Mouse (Mus musculus): ENCODE measurements around the gene Limd2. TPM values are rescaled to one million over a fixed set of nuclear protein-coding genes. Genes with fewer than 3 reads are reported as not detected.
"Not testable (repeated sequence)": the region's sequence is repeated elsewhere in the genome, so short reads cannot be mapped to it uniquely, and the experiment has no call there.

Limd2 gene
- polyA plus RNA-seq (2015; fragmentation: Nextera tagmentation; extraction: Ambion mirVana) = 211 TPM in 2 replicates

GRCm38 (mm10) chr11:106160841-106161721 lies at the start of gene Limd2, which contains the start of gene Gm10840:
Limd2 (minus strand) TSS chr11:106160860.
Gm10840 (plus strand) TSS chr11:106160850.
- H3K36me3 ChIP-seq = peaks cover 54% of the 10 kb centered on the region
- H3K4me2 ChIP-seq (replicated peaks) = peak within 1 kb of the TSS; percentile 96
- H3K27me3 ChIP-seq = no peaks in the 10 kb centered on the region
- no peaks in the 10 kb centered on the region for H3K9me3 ChIP-seq
- H3K9ac ChIP-seq (replicated peaks) = peak within 1 kb of the TSS; percentile 96
- H3K4me1 ChIP-seq (replicated peaks) = peaks cover 48% of the 10 kb centered on the region
- H3K27ac ChIP-seq = peak within 1 kb of the TSS; percentile 98
- ATAC-seq = peak; percentile 54
- peak within 1 kb of the TSS; percentile 83 for H3K4me3 ChIP-seq (replicated peaks)
- WGBS = 24% methylated on average over 22 of the region's 22 CpGs

GRCm38 (mm10) chr11:106202123-106202465 lies 41.4 kb upstream of the Limd2 start, which contains the start of gene Strada:
Strada (minus strand) TSS chr11:106202168.
- Histone ChIP-seq H3K4me1 (replicated peaks) (no peaks in the 10 kb centered on the region), H3K4me3 (replicated peaks) (no peak within 1 kb of the TSS), H3K9ac (replicated peaks) (no peak within 1 kb of the TSS), H3K27me3 (no peaks in the 10 kb centered on the region), H3K4me2 (replicated peaks) (no peak within 1 kb of the TSS), H3K9me3 (no peaks in the 10 kb centered on the region), H3K36me3 (peaks cover 86% of the 10 kb centered on the region), H3K27ac (no peak within 1 kb of the TSS)
- WGBS = 91% methylated on average over 5 of the region's 5 CpGs
- no peak for ATAC-seq

- Histone ChIP-seq H3K9me3 (no peaks in the 10 kb centered on the region), H3K27ac (no peak overlapping the region), H3K36me3 (peaks cover 86% of the 10 kb centered on the region), H3K9ac (replicated peaks) (no peak overlapping the region), H3K4me2 (replicated peaks) (no peak overlapping the region), H3K27me3 (no peaks in the 10 kb centered on the region), H3K4me1 (replicated peaks) (no peaks in the 10 kb centered on the region), H3K4me3 (replicated peaks) (no peak overlapping the region)
- ATAC-seq = no peak
- 93% methylated on average over 19 of the region's 19 CpGs for WGBS
Measured at GRCm38 (mm10) chr11:106201337-106202122, 40.9 kb upstream of the Limd2 start.

DNA sequence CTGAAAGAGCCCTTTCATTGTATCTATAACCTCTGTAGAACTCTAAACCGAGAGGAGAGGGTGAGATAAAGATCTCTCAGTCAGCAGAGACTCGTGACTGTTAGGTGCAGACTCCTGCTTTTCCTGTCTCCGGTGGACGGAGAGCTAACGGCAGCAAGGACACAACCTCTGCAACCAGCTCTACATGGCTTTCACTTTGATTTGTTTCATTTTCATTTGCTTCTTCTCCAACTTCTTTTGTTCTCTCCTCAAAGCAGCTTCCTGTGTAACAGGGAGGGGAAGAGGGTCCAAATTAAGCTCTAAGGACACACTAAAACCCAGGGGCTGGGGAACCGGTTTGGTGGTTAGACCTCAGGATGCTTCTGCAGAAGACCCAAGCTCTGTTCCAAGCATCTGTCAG lies 40.1 kb upstream of the Limd2 start:
- Histone ChIP-seq H3K4me3 (replicated peaks) (no peak overlapping the region), H3K9me3 (no peaks in the 10 kb centered on the region), H3K4me2 (replicated peaks) (no peak overlapping the region), H3K27me3 (no peaks in the 10 kb centered on the region), H3K27ac (no peak overlapping the region), H3K36me3 (peaks cover 84% of the 10 kb centered on the region), H3K9ac (replicated peaks) (no peak overlapping the region), H3K4me1 (replicated peaks) (no peaks in the 10 kb centered on the region)
- ATAC-seq = no peak
- WGBS = 90% methylated on average over 6 of the region's 6 CpGs

GRCm38 (mm10) chr11:106199997-106200396 lies 39.3 kb upstream of the Limd2 start:
- H3K27me3 ChIP-seq; ATAC-seq; H3K4me1 ChIP-seq (replicated peaks); H3K9me3 ChIP-seq; H3K27ac ChIP-seq; H3K4me3 ChIP-seq (replicated peaks); H3K9ac ChIP-seq (replicated peaks); H3K4me2 ChIP-seq (replicated peaks): not testable (repeated sequence)
- peaks cover 76% of the 10 kb centered on the region for H3K36me3 ChIP-seq
- WGBS = 97% methylated on average over 7 of the region's 7 CpGs

GRCm38 (mm10) chr11:106198277-106198676 lies 37.6 kb upstream of the Limd2 start:
- no peak for ATAC-seq
- 91% methylated on average over 4 of the region's 4 CpGs for WGBS
- peaks cover 61% of the 10 kb centered on the region for H3K36me3 ChIP-seq

GRCm38 (mm10) chr11:106195341-106195740 lies 34.7 kb upstream of the Limd2 start:
- Histone ChIP-seq H3K27me3 (no peaks in the 10 kb centered on the region), H3K9ac (replicated peaks) (no peak overlapping the region), H3K36me3 (peaks cover 34% of the 10 kb centered on the region), H3K27ac (no peak overlapping the region), H3K4me1 (replicated peaks) (peaks cover 15% of the 10 kb centered on the region), H3K4me3 (replicated peaks) (no peak overlapping the region), H3K4me2 (replicated peaks) (no peak overlapping the region), H3K9me3 (no peaks in the 10 kb centered on the region)
- no peak for ATAC-seq

More at GRCm38 (mm10) chr11:106198277-106198676, 37.6 kb upstream of the Limd2 start:
- Histone ChIP-seq H3K9ac (replicated peaks) (no peak overlapping the region), H3K4me1 (replicated peaks) (peaks cover 4% of the 10 kb centered on the region), H3K4me3 (replicated peaks) (no peak overlapping the region), H3K27me3 (no peaks in the 10 kb centered on the region), H3K9me3 (no peaks in the 10 kb centered on the region), H3K27ac (no peak overlapping the region), H3K4me2 (replicated peaks) (no peak overlapping the region)

GRCm38 (mm10) chr11:106194891-106195290 lies 34.2 kb upstream of the Limd2 start:
- Histone ChIP-seq H3K9ac (replicated peaks) (no peak overlapping the region), H3K4me3 (replicated peaks) (no peak overlapping the region), H3K27me3 (no peaks in the 10 kb centered on the region), H3K4me2 (replicated peaks) (no peak overlapping the region), H3K9me3 (no peaks in the 10 kb centered on the region), H3K36me3 (peaks cover 30% of the 10 kb centered on the region), H3K4me1 (replicated peaks) (peaks cover 15% of the 10 kb centered on the region), H3K27ac (no peak overlapping the region)
- WGBS = 93% methylated on average over 7 of the region's 7 CpGs
- no peak for ATAC-seq

DNA sequence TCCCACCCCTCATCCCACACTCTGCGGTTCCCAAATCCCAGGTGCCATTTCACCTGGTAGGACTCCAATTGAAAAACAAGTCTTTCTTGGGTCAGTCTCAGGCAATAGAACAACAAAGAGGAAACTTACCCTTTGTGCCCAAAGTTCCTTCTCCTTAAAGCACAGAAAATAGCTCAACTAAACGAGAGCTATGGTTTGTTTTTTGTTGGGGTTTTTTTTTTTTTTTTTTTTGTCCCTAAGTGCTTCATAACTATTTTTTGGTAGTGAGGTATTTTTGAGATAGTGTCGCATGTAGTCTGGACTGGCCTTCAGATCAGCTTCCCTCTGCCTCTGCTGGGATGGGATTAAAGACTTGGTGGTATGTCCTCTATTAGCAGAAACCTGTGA lies 33.5 kb upstream of the Limd2 start:
- WGBS = 45% methylated on average over 3 of the region's 3 CpGs
- H3K4me2 ChIP-seq (replicated peaks) = peak overlapping the region; percentile 75
- no peak for ATAC-seq
- H3K27ac ChIP-seq = peak overlapping the region; percentile 87
- no peaks in the 10 kb centered on the region for H3K27me3 ChIP-seq
- peaks cover 15% of the 10 kb centered on the region for H3K4me1 ChIP-seq (replicated peaks)
- peak overlapping the region; percentile 79 for H3K4me3 ChIP-seq (replicated peaks)
- no peaks in the 10 kb centered on the region for H3K9me3 ChIP-seq
- H3K36me3 ChIP-seq = peaks cover 25% of the 10 kb centered on the region
- H3K9ac ChIP-seq (replicated peaks) = peak overlapping the region; percentile 75

DNA sequence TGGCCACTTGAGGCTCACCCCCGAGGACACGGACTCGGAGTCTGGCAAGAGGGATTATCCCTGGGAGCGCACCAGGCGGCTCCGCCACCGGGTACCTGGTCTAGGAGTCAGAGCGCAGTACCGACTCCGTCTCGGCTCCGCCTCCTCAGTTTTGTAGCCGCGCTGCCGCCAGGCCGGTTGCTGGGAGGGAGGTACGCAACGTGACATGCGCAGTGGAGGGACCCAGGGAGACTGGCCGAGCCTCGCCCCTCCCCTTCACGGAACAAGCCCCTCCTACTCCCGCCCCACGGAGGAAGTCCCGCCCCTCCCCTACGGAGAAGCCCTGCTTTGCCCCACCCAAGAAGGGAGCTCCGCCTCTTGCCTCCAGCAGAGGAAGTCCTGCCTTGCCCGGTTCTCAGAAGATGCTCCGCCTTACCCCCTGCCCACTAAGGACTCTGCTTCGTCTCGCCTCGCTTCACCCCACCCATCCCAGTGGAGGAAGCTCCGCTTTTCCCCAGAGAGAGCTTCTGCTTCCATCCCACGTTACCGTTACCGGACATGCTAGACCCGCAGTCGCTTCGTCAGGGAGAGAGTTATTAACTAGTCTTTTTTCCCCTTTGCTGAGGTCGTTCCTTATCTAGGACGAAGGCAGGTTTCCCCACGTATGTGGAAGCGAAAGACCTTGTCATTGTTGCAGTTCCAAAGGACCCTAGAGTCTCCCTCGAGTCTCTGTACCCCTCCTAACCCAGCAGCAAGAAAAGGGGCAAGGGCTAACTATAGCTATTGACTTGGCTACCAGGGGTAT lies 32.9 kb upstream of the Limd2 start:
- H3K9me3 ChIP-seq = no peaks in the 10 kb centered on the region
- peaks cover 24% of the 10 kb centered on the region for H3K36me3 ChIP-seq
- H3K4me3 ChIP-seq (replicated peaks) = peak overlapping the region; percentile 79
- peak; percentile 98 for ATAC-seq
- under 1% methylated on average over 43 of the region's 44 CpGs for WGBS
- H3K4me1 ChIP-seq (replicated peaks) = peaks cover 15% of the 10 kb centered on the region
- H3K4me2 ChIP-seq (replicated peaks) = peak overlapping the region; percentile 75
- H3K27ac ChIP-seq = peak overlapping the region; percentile 88
- no peaks in the 10 kb centered on the region for H3K27me3 ChIP-seq
- peak overlapping the region; percentile 87 for H3K9ac ChIP-seq (replicated peaks)

DNA sequence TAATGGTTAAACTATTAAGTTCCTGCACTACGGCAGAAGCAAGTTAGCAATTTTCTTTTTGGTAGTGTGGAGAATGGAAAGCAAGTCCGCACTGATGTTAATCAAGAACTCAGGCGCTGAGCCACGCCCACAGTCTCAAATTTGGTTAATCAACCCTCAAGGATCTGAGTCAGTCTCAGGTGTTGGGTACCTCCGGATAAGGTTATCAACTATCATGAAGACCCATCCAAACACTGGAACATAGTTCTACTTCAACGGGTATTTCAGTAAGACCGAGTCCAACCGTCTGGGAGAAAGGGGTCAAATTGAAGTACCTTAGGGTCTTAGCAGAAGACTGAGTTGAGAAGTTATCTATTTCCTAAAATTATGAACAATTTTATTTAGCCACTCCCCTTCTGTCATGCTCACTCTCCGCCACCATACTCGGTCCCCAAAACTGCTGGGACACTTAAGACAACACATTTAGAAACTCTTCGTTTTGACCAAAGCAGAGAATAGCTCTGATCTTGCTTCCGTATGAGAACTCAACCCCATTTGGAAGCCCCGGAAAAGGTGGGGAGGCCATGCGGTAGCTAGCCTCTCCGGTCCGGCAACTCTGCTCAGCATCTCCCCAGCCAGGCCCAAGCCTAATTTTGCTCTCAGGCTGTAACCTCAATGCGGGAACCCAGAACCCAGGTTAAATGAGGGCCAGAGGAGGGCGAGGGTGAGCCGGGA lies 32.2 kb upstream of the Limd2 start:
- peaks cover 15% of the 10 kb centered on the region for H3K4me1 ChIP-seq (replicated peaks)
- H3K27ac ChIP-seq = peak overlapping the region; percentile 88
- WGBS = 13% methylated on average over 19 of the region's 19 CpGs
- no peaks in the 10 kb centered on the region for H3K9me3 ChIP-seq
- H3K4me3 ChIP-seq (replicated peaks) = peak overlapping the region; percentile 79
- peak overlapping the region; percentile 87 for H3K9ac ChIP-seq (replicated peaks)
- no peaks in the 10 kb centered on the region for H3K27me3 ChIP-seq
- peaks cover 16% of the 10 kb centered on the region for H3K36me3 ChIP-seq
- H3K4me2 ChIP-seq (replicated peaks) = peak overlapping the region; percentile 75
- no peak; the same call in 1 of the 2 replicates for ATAC-seq

All from midbrain, embryonic 13.5 days (tissue).